Mouse (Mus musculus) kidney, postnatal 0 days (tissue): ENCODE measurements around the gene Efcab3. TPM values are rescaled to one million over a fixed set of nuclear protein-coding genes. Genes with fewer than 3 reads are reported as not detected.

Experiments
- ATAC-seq: fragments of 200-750 bp; cut with Nextera tagmentation; replicated peaks from 2 replicates; pipeline ENCODE4 v1.8.0; 2017; ENCODE audit warnings: low read depth, moderate number of reproducible peaks, moderate TSS enrichment, moderate library complexity; ENCODE audit not compliant: low FRiP score
- DNase-seq: peaks from one replicate; pipeline ENCODE4 v3.0.0-alpha.2; 2016; ENCODE audit warnings: low spot score
- H3K27ac ChIP-seq: fragments of 300-500 bp; sonication (generic); 2 replicates; pipeline ENCODE4 v1.5.1; 2014; ENCODE audit warnings: mild to moderate bottlenecking
- H3K27me3 ChIP-seq: fragments of 300-500 bp; sonication (generic); 2 replicates; pipeline ENCODE4 v1.6.1; 2014; ENCODE audit warnings: low read length, mixed read lengths; ENCODE audit not compliant: insufficient read depth
- H3K36me3 ChIP-seq: fragments of 300-500 bp; sonication (generic); 2 replicates; pipeline ENCODE4 v1.6.1; 2014; ENCODE audit warnings: low read length, mixed read lengths; ENCODE audit not compliant: insufficient read depth
- H3K4me1 ChIP-seq: fragments of 300-500 bp; sonication (generic); replicated peaks from 2 replicates; pipeline ENCODE4 v1.6.1; 2014; ENCODE audit warnings: antibody characterized with exemption, low read length, mixed read lengths; ENCODE audit not compliant: insufficient read depth
- H3K4me2 ChIP-seq: fragments of 300-500 bp; sonication (generic); 2 replicates; pipeline ENCODE4 v1.6.1; 2014; ENCODE audit warnings: mild to moderate bottlenecking, low read length, moderate library complexity, mixed read lengths
- H3K4me3 ChIP-seq: fragments of 300-500 bp; sonication (generic); replicated peaks from 2 replicates; pipeline ENCODE4 v1.5.1; 2014; ENCODE audit warnings: low read depth, low read length
- H3K9ac ChIP-seq: fragments of 300-500 bp; sonication (generic); 2 replicates; pipeline ENCODE4 v1.6.1; 2014; ENCODE audit warnings: low read depth, low read length
- H3K9me3 ChIP-seq: fragments of 300-500 bp; sonication (generic); replicated peaks from 2 replicates; pipeline ENCODE4 v1.6.1; 2016; ENCODE audit warnings: low read length, inconsistent platforms, mixed read lengths
- CTCF ChIP-seq: IDR thresholded peaks from 2 replicates; pipeline ENCODE4 v1.5.1; 2016; ENCODE audit warnings: antibody characterized with exemption, low read depth, mild to moderate bottlenecking, moderate library complexity
- WGBS: fragments of 180-500 bp; shearing (Covaris S2); extraction: QIAGEN DNeasy Blood & Tissue Kit; methylation state at CpG from one replicate; pipeline ENCODE4 v1.1.7; 2014; 5-methylcytosine and 5-hydroxymethylcytosine counted together
- polyA plus RNA-seq: library from polyadenylated mRNA; unstranded; fragments of >200 nt; fragmentation: Nextera tagmentation; extraction: Ambion mirVana; gene quantifications from 2 replicates; pipeline ENCODE4 v1.2.1, GENCODE M21; 2015

The Efcab3 gene
- polyA plus RNA-seq, 1 experiment from 2014 or later: not detected

DNA sequence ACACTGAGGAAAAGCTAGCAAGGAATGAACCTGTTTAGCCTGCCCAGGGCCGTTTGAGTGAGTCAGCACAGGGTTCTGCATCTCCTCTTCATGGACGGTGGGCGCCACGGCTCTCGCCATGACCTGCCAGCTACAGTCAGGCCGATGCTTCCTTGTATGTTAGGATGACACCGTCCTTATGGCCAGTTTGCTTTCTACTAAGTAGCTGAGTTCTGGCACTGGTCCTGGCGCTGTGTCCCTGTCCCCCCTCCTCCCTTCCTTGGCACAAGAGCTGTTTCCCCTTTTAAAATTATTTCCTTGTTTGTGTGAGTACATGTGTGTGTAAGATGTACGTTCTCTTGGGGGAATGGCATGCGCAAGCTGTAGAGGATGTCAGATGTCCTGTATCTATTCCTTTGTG lies 81.8 kb downstream of the Efcab3 start:
- Histone ChIP-seq H3K27ac (no peak overlapping the region), H3K27me3 (no peaks in the 10 kb centered on the region), H3K4me2 (no peak overlapping the region), H3K4me3 (no peak overlapping the region), H3K4me1 (no peaks in the 10 kb centered on the region), H3K9ac (no peak overlapping the region), H3K9me3 (no peaks in the 10 kb centered on the region), H3K36me3 (peaks cover 4% of the 10 kb centered on the region; the same call in 1 of the 2 replicates)
- ATAC-seq: no peak
- 74% methylated on average over 10 of the region's 10 CpGs for WGBS
- DNase-seq: no peak
- no peak for TF ChIP-seq CTCF

DNA sequence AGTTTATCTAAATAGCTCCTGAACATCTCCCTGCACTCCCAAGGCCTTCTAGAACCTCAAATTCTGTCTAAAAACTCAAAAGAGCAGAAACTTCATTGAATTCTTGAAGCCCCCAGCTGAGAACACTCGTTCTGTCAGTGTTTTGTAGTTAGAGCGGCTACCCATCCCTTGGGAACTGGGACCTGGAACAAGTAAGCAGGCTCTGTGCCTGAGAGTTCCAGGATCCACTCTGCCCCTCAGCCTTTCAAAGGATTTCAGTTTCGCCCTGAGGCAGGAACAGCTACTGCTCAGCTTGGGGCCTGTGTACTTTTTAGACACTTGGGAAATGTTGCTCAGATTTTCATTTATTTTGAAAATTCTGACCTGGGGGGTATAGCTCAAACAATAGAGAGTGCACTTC lies 83.2 kb downstream of the Efcab3 start, which contains the start of gene Gm10842:
Gm10842 (plus strand) TSS at position 301 of the 400 bp plus-strand sequence.
- Histone ChIP-seq H3K4me2 (no peak within 1 kb of the TSS), H3K36me3 (no peaks in the 10 kb centered on the region), H3K27ac (no peak within 1 kb of the TSS), H3K9ac (no peak within 1 kb of the TSS), H3K4me1 (no peaks in the 10 kb centered on the region), H3K9me3 (no peaks in the 10 kb centered on the region), H3K4me3 (no peak within 1 kb of the TSS), H3K27me3 (no peaks in the 10 kb centered on the region)
- TF ChIP-seq CTCF: no peak
- no peak for ATAC-seq
- 77% methylated on average over 3 of the region's 3 CpGs for WGBS
- DNase-seq: no peak

DNA sequence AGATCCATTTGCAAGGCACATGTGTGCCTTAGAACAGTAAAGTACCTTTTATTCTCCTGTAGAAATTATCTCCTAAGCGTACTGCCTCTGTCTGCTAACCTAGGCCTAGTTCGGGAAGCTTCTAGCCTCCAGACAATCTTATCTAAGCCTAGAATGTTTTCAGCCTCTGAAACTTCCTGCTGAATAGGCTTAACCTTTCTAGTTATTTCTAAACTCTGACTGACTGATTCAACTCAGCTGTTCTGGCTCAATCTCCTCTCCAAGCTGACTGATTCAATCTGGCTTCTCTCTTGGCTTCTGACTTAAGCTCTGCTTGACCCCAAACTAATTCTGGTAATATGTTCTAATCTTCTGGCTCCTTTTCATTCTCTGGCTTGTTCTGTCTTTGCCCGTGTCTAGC lies 86.0 kb downstream of the Efcab3 start:
- H3K9ac ChIP-seq: no peak overlapping the region
- no peaks in the 10 kb centered on the region for H3K9me3 ChIP-seq
- no peak overlapping the region for H3K4me2 ChIP-seq
- H3K36me3 ChIP-seq: no peaks in the 10 kb centered on the region
- no peaks in the 10 kb centered on the region for H3K27me3 ChIP-seq
- ATAC-seq (no peak), DNase-seq (no peak)
- TF ChIP-seq CTCF: no peak
- whole genome bisulfite sequencing: 77% methylated on average over 3 of the region's 3 CpGs
- H3K4me1 ChIP-seq: peaks cover 5% of the 10 kb centered on the region; the same call in 1 of the 2 replicates
- no peak overlapping the region for H3K4me3 ChIP-seq
- H3K27ac ChIP-seq: no peak overlapping the region

DNA sequence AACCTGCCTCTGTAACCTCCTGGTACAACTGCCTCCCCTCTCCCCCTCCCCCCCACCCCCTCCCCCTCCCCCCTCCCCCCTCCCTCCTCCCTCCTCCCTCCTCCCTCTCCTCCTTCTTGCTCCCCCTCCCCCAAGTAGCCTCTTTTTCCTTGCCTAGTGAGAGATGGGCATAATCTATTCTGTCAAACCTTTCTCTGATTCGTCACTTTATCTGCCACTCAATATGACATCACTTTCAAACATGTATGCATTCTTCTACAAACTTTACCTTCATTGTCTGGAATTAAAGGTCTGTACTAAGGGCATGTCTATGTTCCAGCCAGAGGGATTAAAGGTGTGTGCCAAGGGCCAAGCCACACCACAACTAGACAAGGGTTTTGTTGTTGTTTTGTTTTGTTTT lies 86.4 kb downstream of the Efcab3 start:
- ATAC-seq: no peak
- H3K4me3 ChIP-seq: no peak overlapping the region
- no peak overlapping the region for H3K4me2 ChIP-seq
- 83% methylated on average over 1 of the region's 1 CpGs for WGBS
- H3K9me3 ChIP-seq: no peaks in the 10 kb centered on the region
- no peak for TF ChIP-seq CTCF
- H3K4me1 ChIP-seq: peaks cover 5% of the 10 kb centered on the region; the same call in 1 of the 2 replicates
- H3K9ac ChIP-seq: no peak overlapping the region
- DNase-seq: no peak
- no peak overlapping the region for H3K27ac ChIP-seq
- no peaks in the 10 kb centered on the region for H3K27me3 ChIP-seq
- no peaks in the 10 kb centered on the region for H3K36me3 ChIP-seq

DNA sequence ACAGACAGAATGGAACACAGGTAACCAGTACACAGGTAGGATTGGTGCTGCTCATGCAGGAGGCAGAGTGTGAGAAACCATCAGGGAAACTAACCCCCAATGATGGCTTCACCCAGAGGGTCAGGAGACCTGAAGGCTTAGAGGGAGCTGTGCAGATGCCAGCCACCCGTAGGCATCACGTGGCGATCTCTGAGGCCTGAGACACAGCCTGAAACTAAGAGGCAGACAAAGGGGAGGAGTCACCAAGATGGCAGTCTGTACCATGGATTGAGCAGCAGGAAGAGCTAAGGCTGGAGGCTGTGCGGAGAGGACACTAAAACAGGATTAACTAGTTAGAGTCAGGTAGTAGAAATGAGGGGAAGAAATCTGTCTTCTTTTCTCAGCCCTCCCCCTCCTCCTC lies 87.3 kb downstream of the Efcab3 start:
- no peak for ATAC-seq
- 68% methylated on average over 4 of the region's 4 CpGs for WGBS

DNA sequence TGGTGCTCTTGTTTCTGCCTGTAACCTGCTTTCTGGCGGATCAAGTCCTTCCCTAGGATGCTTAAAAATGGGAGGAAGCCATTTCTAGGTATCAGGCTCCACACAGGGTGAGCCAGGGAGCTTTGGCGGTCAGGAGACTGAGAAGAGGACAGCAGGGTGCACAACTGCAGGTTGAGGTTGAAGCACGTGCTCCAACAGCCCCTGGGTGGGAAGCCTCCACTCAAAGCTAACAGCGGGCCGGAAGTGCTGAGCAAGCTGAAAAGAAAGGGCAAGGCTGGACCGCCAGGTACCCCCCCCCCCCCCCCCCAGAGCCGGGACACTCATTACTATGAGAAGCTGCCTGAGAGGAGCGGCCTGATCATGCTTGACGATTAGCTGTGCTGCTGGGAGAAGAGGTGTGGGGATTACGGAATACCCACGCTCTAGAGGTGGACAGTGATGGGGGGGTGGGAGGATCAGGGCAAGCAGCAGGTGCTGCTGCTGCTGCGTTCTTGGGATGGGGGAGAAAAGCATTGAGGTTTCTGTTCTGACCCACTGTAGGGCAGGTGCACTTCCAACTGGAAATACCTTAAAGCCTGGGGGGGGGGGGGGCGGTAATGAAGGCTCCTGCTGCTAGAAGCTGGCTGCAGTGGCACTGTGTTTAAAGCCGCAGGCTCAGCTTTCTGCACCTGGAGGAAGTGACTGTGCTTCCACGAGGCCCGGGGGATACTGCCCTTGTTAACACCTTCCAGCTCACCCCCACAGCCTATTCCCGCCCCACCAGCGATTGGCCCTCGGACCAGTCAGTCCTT lies 88.0 kb downstream of the Efcab3 start:
- no peak overlapping the region for H3K9ac ChIP-seq
- H3K4me3 ChIP-seq: no peak overlapping the region
- peaks cover 5% of the 10 kb centered on the region; the same call in 1 of the 2 replicates for H3K4me1 ChIP-seq
- ATAC-seq: peak; percentile 61
- H3K9me3 ChIP-seq: no peaks in the 10 kb centered on the region
- no peak for TF ChIP-seq CTCF
- DNase-seq: no peak
- WGBS: 12% methylated on average over 19 of the region's 19 CpGs
- H3K4me2 ChIP-seq: peak overlapping the region; percentile 25; the same call in 1 of the 2 replicates
- H3K27ac ChIP-seq: no peak overlapping the region
- H3K36me3 ChIP-seq: no peaks in the 10 kb centered on the region
- H3K27me3 ChIP-seq: no peaks in the 10 kb centered on the region

More for the DNA sequence above, 87.3 kb downstream of the Efcab3 start:
- no peaks in the 10 kb centered on the region for H3K36me3 ChIP-seq
- H3K9ac ChIP-seq: no peak overlapping the region
- H3K27ac ChIP-seq: no peak overlapping the region
- peaks cover 5% of the 10 kb centered on the region; the same call in 1 of the 2 replicates for H3K4me1 ChIP-seq
- H3K4me3 ChIP-seq: no peak overlapping the region
- H3K4me2 ChIP-seq: no peak overlapping the region
- no peak for TF ChIP-seq CTCF
- no peaks in the 10 kb centered on the region for H3K27me3 ChIP-seq
- no peak for DNase-seq
- H3K9me3 ChIP-seq: no peaks in the 10 kb centered on the region
